Mouse (Mus musculus) liver, adult 10 weeks (tissue): ENCODE results near the gene Klk10. TPM values are rescaled to one million over a fixed set of nuclear protein-coding genes. Genes with fewer than 3 reads are reported as not detected.

Source experiments
- polyA plus RNA-seq: library from polyadenylated mRNA; stranded (reverse); fragments of 350-450 nt; fragmentation: Illumina TruSeq; extraction: RNeasy Lipid Tissue Mini Kit (QIAGEN cat#74804); gene quantifications from one replicate; pipeline ENCODE4 v1.2.3, GENCODE M21; 2014; ENCODE audit warnings: low read depth, low replicate concordance

The Klk10 gene
- not detected for polyA plus RNA-seq

GRCm38 (mm10) chr7:43780746-43781145, at the start of gene Klk10:
Gene Klk10 (plus strand): TSS chr7:43781035.

GRCm38 (mm10) chr7:43768597-43768996, 12.2 kb upstream of the Klk10 start, which contains the start of gene Klk12:
Gene Klk12 (plus strand): TSS chr7:43768897.

GRCm38 (mm10) chr7:43774364-43774763, 6.5 kb upstream of the Klk10 start, which contains the start of gene Klk11:
Gene Klk11 (plus strand): TSS chr7:43774604.

GRCm38 (mm10) chr7:43791591-43791990, 10.8 kb downstream of the Klk10 start, which contains the start of gene Klk9:
Gene Klk9 (plus strand): TSS chr7:43791891.

GRCm38 (mm10) chr7:43797333-43797769, 16.5 kb downstream of the Klk10 start, which contains the start of gene Klk8:
Gene Klk8 (plus strand): TSS chr7:43797577.

GRCm38 (mm10) chr7:43810994-43811393, 30.2 kb downstream of the Klk10 start, which contains the start of gene Klk7:
Gene Klk7 (plus strand): TSS chr7:43811294.

GRCm38 (mm10) chr7:43824199-43824598, 43.4 kb downstream of the Klk10 start, which contains the start of gene Klk6:
Gene Klk6 (plus strand): TSS chr7:43824499.

Other genes with a start within 250 kb of the Klk10 start
- gene Cd33, start 236.6 kb upstream of the Klk10 start, polyA plus RNA-seq: 1.1 TPM
- 0.66 TPM for gene Zfp658, start 218.8 kb upstream of the Klk10 start, polyA plus RNA-seq
- gene Zfp719, start 201.4 kb upstream of the Klk10 start, polyA plus RNA-seq: 4.6 TPM
- not detected for gene Zfp819, start 173.9 kb upstream of the Klk10 start, polyA plus RNA-seq
- gene Ceacam18, start 146.3 kb upstream of the Klk10 start, polyA plus RNA-seq: not detected
- gene Siglece, start 120.9 kb upstream of the Klk10 start, polyA plus RNA-seq: 1.3 TPM
- gene Ctu1, start 109.0 kb upstream of the Klk10 start, polyA plus RNA-seq: 1.0 TPM
- not detected for gene Klk14, start 90.6 kb upstream of the Klk10 start, polyA plus RNA-seq
- gene Klk13, start 68.5 kb upstream of the Klk10 start, polyA plus RNA-seq: not detected
- not detected for gene Klk12, start 12.1 kb upstream of the Klk10 start, polyA plus RNA-seq
- gene Klk11, start 6.4 kb upstream of the Klk10 start, polyA plus RNA-seq: not detected
- not detected for gene Klk9, start 10.9 kb downstream of the Klk10 start, polyA plus RNA-seq
- not detected for gene Klk8, start 16.5 kb downstream of the Klk10 start, polyA plus RNA-seq
- not detected for gene Klk7, start 30.3 kb downstream of the Klk10 start, polyA plus RNA-seq
- not detected for gene Klk6, start 43.5 kb downstream of the Klk10 start, polyA plus RNA-seq
- gene Klk5, start 60.9 kb downstream of the Klk10 start, polyA plus RNA-seq: not detected
- gene Klk4, start 100.1 kb downstream of the Klk10 start, polyA plus RNA-seq: not detected
- gene Klk15, start 152.7 kb downstream of the Klk10 start, polyA plus RNA-seq: not detected
- gene Klk1b8, start 169.6 kb downstream of the Klk10 start, polyA plus RNA-seq: not detected
- gene Klk1b1, start 185.7 kb downstream of the Klk10 start, polyA plus RNA-seq: not detected
- gene Klk1b9, start 195.0 kb downstream of the Klk10 start, polyA plus RNA-seq: not detected
- not detected for gene Klk1b11, start 214.8 kb downstream of the Klk10 start, polyA plus RNA-seq
- not detected for gene Klk1b26, start 231.1 kb downstream of the Klk10 start, polyA plus RNA-seq